Mouse (Mus musculus) embryonic stem cell, embryonic (primary cell): ENCODE results near the gene Stk16.

Experiments
- CTCF ChIA-PET, 4 experiments: fragments of 300-600 bp in 2 of 4; fragments of 350-600 bp in 2 of 4; sonication (Branson Sonifier 250); formaldehyde crosslinking; loops; one replicate each; lab custom pipeline; 2022; ENCODE audit warnings: inconsistent platforms in 2 of 4; lab: Charles Lee
- POLR2A ChIA-PET, 4 experiments: fragments of 300-600 bp in 2 of 4; fragments of 350-600 bp in 2 of 4; sonication (Branson Sonifier 250); formaldehyde crosslinking; loops; one replicate each; lab custom pipeline; 2022; ENCODE audit warnings: antibody characterized with exemption in 4 of 4, inconsistent platforms in 1 of 4; lab: Charles Lee

Stk16 gene

GRCm38 (mm10) chr1:75239591-75239990, 29.0 kb downstream of the Stk16 start:
- ChIA-PET POLR2A (interaction anchor here in 3 of 4 experiments (0.7 to 5.3 kb wide), 15 partner anchors 10 to 77 kb away, joined by 3 to 40 read pairs (median 5); partner anchors contain the start of genes Tuba4a (in 2 of the 3) and Abcb6 (in 1 of the 3)), CTCF (interaction anchor here in 3 of 4 experiments (0.9 to 3.9 kb wide), 6 partner anchors 12 to 15 kb away, joined by 4 to 21 read pairs (median 4); no protein-coding TSS in a partner anchor)

GRCm38 (mm10) chr1:75243411-75243810, 32.8 kb downstream of the Stk16 start:
- CTCF ChIA-PET: interaction anchor here in 2 of 4 experiments (0.6 to 3.0 kb wide), 7 partner anchors 8 to 119 kb away, joined by 3 to 20 read pairs (median 10); partner anchors contain the start of genes A630095N17Rik (in 1 of the 2) and Dnajb2 (in 1 of the 2)
- POLR2A ChIA-PET: interaction anchor here in 3 of 4 experiments (0.6 to 5.3 kb wide), 14 partner anchors 8 to 999 kb away, joined by 3 to 75 read pairs (median 13); partner anchors contain the start of genes Dnajb2 (in 2 of the 3), Tuba4a (in 2 of the 3), Abcb6 (in 1 of the 3) and Ankzf1 (in 1 of the 3)

- ChIA-PET POLR2A (interaction anchor here in 3 of 4 experiments (0.5 to 4.6 kb wide), 42 partner anchors 8 to 1000 kb away, joined by 3 to 75 read pairs (median 8); partner anchors contain the start of genes Dnajb2 (in 3 of the 3), Abcb6 (in 2 of the 3), Ankzf1 (in 2 of the 3) and Atg9a (in 2 of the 3)), CTCF (interaction anchor here (0.5 to 3.0 kb wide), 22 partner anchors 7 to 498 kb away, joined by 3 to 41 read pairs (median 4); partner anchors contain the start of genes Dnpep (in 2 of the 4), A630095N17Rik (in 1 of the 4), Ankzf1 (in 1 of the 4) and Atg9a (in 1 of the 4))
Observed at GRCm38 (mm10) chr1:75244175-75244826, 33.7 kb downstream of the Stk16 start.

GRCm38 (mm10) chr1:75244836-75245235, 34.2 kb downstream of the Stk16 start:
- CTCF ChIA-PET: interaction anchor here (0.5 to 3.0 kb wide), 23 partner anchors 8 to 497 kb away, joined by 3 to 41 read pairs (median 4); partner anchors contain the start of genes Dnpep (in 2 of the 4), A630095N17Rik (in 1 of the 4), Ankzf1 (in 1 of the 4) and Atg9a (in 1 of the 4)
- POLR2A ChIA-PET: interaction anchor here in 3 of 4 experiments (0.5 to 4.6 kb wide), 39 partner anchors 9 to 421 kb away, joined by 3 to 75 read pairs (median 8); partner anchors contain the start of genes Dnajb2 (in 3 of the 3), Abcb6 (in 2 of the 3), Ankzf1 (in 2 of the 3) and Atg9a (in 2 of the 3)

- POLR2A ChIA-PET: interaction anchor here in 3 of 4 experiments (0.5 to 5.5 kb wide), 17 partner anchors 11 to 104 kb away, joined by 3 to 75 read pairs (median 9); partner anchors contain the start of genes Abcb6 (in 2 of the 3), Dnajb2 (in 2 of the 3), Dnpep (in 1 of the 3) and Tuba4a (in 1 of the 3)
- CTCF ChIA-PET: interaction anchor here in 2 of 4 experiments (0.6 to 1.5 kb wide), 2 partner anchors 70 to 166 kb away, joined by 3 read pairs; no protein-coding TSS in a partner anchor
Observed at GRCm38 (mm10) chr1:75247071-75247930, 36.7 kb downstream of the Stk16 start.

GRCm38 (mm10) chr1:75248041-75248772, 37.6 kb downstream of the Stk16 start:
- ChIA-PET CTCF (interaction anchor here in 2 of 4 experiments (0.5 to 0.8 kb wide), 2 partner anchors 15 to 196 kb away, joined by 3 to 4 read pairs; no protein-coding TSS in a partner anchor), POLR2A (interaction anchor here in 2 of 4 experiments (1.0 to 5.5 kb wide), 5 partner anchors 12 to 69 kb away, joined by 3 to 37 read pairs (median 3); partner anchors contain the start of genes Dnajb2 (in 1 of the 2) and Dnpep (in 1 of the 2))

- ChIA-PET POLR2A (interaction anchor here in 3 of 4 experiments (0.6 to 5.5 kb wide), 13 partner anchors 10 to 229 kb away, joined by 3 to 37 read pairs (median 9); partner anchors contain the start of genes Dnajb2 (in 2 of the 3), Zfand2b (in 2 of the 3), Chpf (in 1 of the 3) and Dnpep (in 1 of the 3)), CTCF (interaction anchor here (0.6 to 4.4 kb wide), 22 partner anchors 11 to 505 kb away, joined by 3 to 35 read pairs (median 4); partner anchors contain the start of genes Ankzf1 (in 1 of the 4), Atg9a (in 1 of the 4), Cnppd1 (in 1 of the 4) and Retreg2 (in 1 of the 4))
Observed at GRCm38 (mm10) chr1:75250498-75250897, 39.9 kb downstream of the Stk16 start.

- ChIA-PET CTCF (interaction anchor here (0.5 to 4.4 kb wide), 96 partner anchors 8 to 538 kb away, joined by 3 to 35 read pairs (median 4); partner anchors contain the start of genes Dnajb2 (in 4 of the 4), Abcb6 (in 3 of the 4), Zfand2b (in 3 of the 4) and A630095N17Rik (in 2 of the 4)), POLR2A (interaction anchor here (0.5 to 5.5 kb wide), 48 partner anchors 8 to 1433 kb away, joined by 3 to 38 read pairs (median 4); partner anchors contain the start of genes Dnajb2 (in 3 of the 4), Abcb6 (in 2 of the 4), Ankzf1 (in 2 of the 4) and Atg9a (in 2 of the 4))
Observed at GRCm38 (mm10) chr1:75251112-75251970, 40.7 kb downstream of the Stk16 start.

- POLR2A ChIA-PET: interaction anchor here in 3 of 4 experiments (0.6 to 5.5 kb wide), 30 partner anchors 9 to 347 kb away, joined by 3 to 38 read pairs (median 5); partner anchors contain the start of genes Dnajb2 (in 3 of the 3), Abcb6 (in 2 of the 3), Tuba4a (in 2 of the 3) and Zfand2b (in 2 of the 3)
Observed at GRCm38 (mm10) chr1:75252308-75252707, 41.7 kb downstream of the Stk16 start.

GRCm38 (mm10) chr1:75253029-75253428, 42.4 kb downstream of the Stk16 start:
- POLR2A ChIA-PET: interaction anchor here in 3 of 4 experiments (0.7 to 5.5 kb wide), 18 partner anchors 8 to 73 kb away, joined by 3 to 38 read pairs (median 5); partner anchors contain the start of genes Dnajb2 (in 2 of the 3), A630095N17Rik (in 1 of the 3) and Abcb6 (in 1 of the 3)
- CTCF ChIA-PET: interaction anchor here (0.6 to 4.4 kb wide), 21 partner anchors 8 to 450 kb away, joined by 3 to 35 read pairs (median 4); partner anchors contain the start of genes A630095N17Rik (in 1 of the 4), Abcb6 (in 1 of the 4), Dnpep (in 1 of the 4) and Tuba4a (in 1 of the 4)

More at GRCm38 (mm10) chr1:75252308-75252707, 41.7 kb downstream of the Stk16 start:
- CTCF ChIA-PET: interaction anchor here (0.5 to 4.4 kb wide), 58 partner anchors 7 to 539 kb away, joined by 3 to 35 read pairs (median 5); partner anchors contain the start of genes Abcb6 (in 3 of the 4), Zfand2b (in 3 of the 4), A630095N17Rik (in 2 of the 4) and Tuba4a (in 2 of the 4)

- ChIA-PET POLR2A (interaction anchor here (0.6 to 4.3 kb wide), 25 partner anchors 9 to 112 kb away, joined by 3 to 38 read pairs (median 4); partner anchors contain the start of genes Abcb6 (in 2 of the 4), Ankzf1 (in 2 of the 4), Atg9a (in 2 of the 4) and Dnajb2 (in 2 of the 4)), CTCF (interaction anchor here (0.5 to 4.4 kb wide), 74 partner anchors 9 to 495 kb away, joined by 3 to 41 read pairs (median 4); partner anchors contain the start of genes A630095N17Rik (in 2 of the 4), Dnajb2 (in 2 of the 4), Dnpep (in 2 of the 4) and Zfand2b (in 2 of the 4))
Observed at GRCm38 (mm10) chr1:75253849-75254624, 43.4 kb downstream of the Stk16 start.

GRCm38 (mm10) chr1:75254625-75255013, 44.0 kb downstream of the Stk16 start:
- POLR2A ChIA-PET: interaction anchor here in 3 of 4 experiments (0.6 to 4.3 kb wide), 17 partner anchors 9 to 113 kb away, joined by 3 to 38 read pairs (median 5); partner anchors contain the start of genes Abcb6 (in 2 of the 3), Ankzf1 (in 2 of the 3), Atg9a (in 2 of the 3) and Dnajb2 (in 2 of the 3)
- CTCF ChIA-PET: interaction anchor here (0.5 to 4.4 kb wide), 59 partner anchors 9 to 334 kb away, joined by 3 to 41 read pairs (median 4); partner anchors contain the start of genes Dnajb2 (in 2 of the 4), A630095N17Rik (in 1 of the 4), Abcb6 (in 1 of the 4) and Dnpep (in 1 of the 4)
